Mouse (Mus musculus): ENCODE results near the gene Ephx4.
A peak's percentile ranks its signal among the peaks of the same experiment; 100 is the strongest.
"Not testable (repeated sequence)": the region's sequence is repeated elsewhere in the genome, so short reads cannot be mapped to it uniquely, and the experiment has no call there.

The Ephx4 gene

DNA sequence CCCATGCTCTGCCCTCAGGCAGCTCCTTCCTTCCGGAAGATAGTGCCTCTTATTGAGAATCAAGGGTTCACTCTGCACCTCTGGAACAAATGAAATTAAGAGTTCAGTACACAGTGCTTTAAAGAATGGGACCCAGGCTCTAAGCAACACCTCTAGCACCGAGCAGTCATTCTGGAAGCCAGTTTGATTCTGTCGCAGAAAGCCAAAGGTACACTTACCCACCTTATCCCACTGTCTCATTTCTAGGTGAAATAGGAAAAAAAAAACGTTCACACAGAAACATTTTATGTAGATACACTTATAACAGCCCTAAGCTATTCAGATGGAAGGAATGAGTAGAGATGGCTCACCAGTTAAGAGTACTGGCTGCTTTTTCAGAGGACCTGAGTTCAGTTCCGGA is at the start of gene Ephx4:
Ephx4 (plus strand) TSS at position 301 of the 400 bp plus-strand sequence.
- no peak for DNase-seq

DNA sequence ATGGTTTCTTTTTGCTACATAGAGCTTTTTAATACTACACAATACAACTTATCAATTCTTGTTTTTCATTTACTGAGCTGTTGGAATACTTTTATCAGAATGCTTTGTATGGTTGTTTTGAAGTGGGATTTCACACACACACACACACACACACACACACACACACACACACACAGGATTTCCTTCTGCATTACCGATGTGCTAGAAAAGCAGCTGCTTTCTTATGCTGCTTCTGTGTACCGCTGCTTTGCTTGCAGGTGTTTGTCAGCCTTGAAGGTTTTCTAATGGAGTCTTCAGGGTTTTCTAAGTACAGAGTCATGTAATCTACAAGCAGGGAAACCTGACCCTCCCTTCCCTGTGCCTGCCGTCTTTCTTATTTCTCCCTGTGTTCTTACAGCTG is 48.6 kb upstream of the Ephx4 start:
- no peak for DNase-seq

DNA sequence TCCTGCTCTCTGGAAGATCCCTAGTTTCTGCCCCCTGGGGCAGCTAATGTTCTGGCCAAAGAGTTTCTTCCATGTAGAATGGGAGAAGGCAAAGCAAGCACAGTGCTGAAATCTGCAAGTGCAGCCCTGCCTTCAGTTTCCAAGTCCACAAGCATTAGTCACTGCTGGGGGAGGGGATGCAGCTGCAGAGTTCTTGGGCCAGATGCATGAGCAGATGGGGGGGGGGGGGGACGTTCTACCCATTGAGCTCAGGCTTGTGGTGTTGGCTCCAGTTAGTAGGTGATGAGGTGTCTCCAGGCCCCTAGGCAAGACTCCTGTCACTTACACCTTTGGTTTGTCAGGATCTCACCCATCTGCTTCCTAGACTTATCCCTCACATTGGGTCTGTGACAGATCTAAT is 46.7 kb upstream of the Ephx4 start:
- no peak for DNase-seq

- no peak for DNase-seq
Measured at GRCm38 (mm10) chr5:107357723-107358122, 44.8 kb upstream of the Ephx4 start.

GRCm38 (mm10) chr5:107359395-107360053 is 43.0 kb upstream of the Ephx4 start:
- DNase-seq: peak; percentile 93

DNA sequence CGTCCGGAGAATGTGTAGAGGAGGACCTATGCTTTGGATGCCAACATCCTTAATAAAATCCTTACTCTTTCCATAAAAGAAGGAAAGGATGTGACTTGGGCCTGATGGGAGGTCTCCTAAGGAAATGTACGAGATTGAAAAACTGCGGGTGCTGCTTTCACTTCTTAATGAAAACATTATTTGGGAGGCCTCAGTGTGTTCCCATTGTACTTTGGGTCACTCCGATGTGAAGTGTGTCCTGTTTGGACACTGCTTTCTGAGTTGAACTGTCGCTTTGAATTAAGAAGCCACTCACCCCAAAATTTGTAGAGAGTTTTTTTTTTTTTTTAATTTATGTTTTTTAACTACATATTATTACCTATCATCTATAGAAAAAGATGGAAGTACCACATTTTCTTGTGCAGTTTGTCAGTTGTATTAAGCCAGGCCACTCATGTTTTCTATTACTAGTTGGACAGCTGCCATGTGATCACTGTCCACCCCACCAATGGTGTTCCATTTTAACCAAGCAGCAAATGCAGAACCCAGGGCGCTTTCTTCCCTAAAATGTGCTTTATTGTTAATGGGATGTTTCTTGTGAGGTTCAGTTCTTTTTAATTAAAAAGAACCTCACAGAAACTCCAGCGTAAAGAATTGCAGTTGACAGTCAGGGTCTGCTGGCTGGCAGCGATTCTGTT is 42.3 kb upstream of the Ephx4 start:
- DNase-seq: peak; percentile 50

DNA sequence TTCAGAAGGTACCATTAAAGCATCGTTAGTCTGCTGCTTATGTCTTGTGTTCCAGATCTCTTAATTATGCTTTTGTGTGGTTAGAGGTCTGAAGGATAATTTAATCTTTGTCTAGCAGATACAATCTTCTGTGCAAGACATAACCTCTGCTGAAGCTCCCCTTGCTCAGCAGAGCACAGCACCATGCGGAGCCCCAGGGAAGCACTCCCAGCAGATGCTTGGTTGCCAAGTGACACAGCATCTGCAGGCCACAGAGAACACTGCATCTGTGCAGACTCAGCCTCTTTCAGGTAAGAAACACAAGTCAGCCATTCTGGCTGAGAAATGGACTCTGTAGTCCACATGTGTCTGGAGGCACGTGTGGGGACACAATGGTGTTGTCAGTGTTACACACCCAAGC is 32.5 kb upstream of the Ephx4 start:
- DNase-seq: peak; percentile 33

DNA sequence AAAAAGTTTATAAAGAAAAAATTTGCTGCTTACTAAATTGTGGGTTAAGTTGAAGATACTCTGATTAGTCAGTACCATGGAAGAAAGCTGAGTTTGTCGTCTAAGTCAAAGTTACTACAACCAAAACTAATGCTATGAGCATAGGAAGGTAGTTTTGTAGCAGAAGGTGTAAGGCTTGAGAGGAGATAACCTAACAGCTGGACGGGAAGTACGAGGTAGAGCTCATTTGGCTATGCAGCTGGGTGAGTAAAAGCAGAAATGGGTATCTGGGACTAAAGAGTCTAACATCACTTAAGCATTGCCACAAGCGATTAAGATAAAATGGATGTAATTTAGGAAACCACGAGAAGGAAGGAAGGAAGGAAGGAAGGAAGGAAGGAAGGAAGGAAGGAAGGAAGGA is 31.2 kb upstream of the Ephx4 start:
- no peak for DNase-seq

GRCm38 (mm10) chr5:107373256-107373655 is 29.3 kb upstream of the Ephx4 start:
- no peak for DNase-seq

DNA sequence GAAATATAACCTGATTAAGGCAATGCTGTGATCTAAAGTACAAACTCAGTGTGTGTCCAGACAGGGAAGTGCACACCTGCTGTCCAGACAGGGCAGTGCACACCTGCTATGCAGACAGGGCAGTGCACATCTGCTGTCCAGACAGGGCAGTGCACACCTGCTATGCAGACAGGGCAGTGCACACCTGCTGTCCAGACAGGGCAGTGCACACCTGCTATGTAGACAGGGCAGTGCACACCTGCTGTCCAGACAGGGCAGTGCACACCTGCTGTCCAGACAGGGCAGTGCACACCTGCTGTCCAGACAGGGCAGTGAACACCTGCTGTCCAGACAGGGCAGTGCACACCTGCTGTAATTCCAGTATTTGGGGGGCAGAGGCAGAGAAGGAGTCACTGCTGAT is 16.1 kb upstream of the Ephx4 start:
- not testable (repeated sequence) for DNase-seq

DNA sequence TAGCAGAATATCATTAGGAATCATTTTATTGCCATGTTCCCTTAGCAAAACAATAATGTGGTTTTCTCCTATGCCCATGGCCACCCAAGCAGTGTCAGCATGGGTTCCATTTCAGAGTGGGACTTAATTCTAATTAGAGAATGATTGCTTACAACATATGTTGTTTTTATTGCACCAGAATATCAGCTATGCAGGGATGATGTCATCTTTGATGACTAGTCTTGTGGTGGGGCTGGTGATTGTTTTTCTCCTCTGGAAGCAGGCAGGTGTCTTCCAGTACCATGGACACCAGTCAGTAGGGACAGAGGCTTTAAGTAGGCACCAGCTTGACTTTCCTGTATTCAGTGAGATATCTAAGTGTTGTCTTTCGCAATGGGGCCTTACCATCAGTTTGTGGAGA is 14.7 kb upstream of the Ephx4 start:
- DNase-seq: no peak

DNA sequence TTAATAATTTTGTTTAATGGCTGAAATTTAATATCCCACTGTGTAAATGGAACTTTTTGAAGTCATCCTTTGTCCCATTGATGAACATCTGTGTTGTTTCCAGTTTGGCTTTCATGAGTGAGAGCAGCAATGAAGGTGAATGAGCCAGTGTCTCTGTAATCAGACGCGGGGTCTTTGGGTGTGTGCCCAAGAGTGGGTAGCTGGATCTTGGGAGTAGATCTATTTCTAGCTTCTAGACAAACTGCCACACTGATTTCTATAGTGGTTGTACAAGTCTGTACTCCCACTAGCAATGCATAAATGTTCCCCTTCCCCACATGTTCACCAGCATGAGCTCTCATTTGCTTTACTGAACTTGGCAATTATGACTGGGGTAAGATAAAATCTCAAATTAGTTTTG is 13.2 kb upstream of the Ephx4 start:
- DNase-seq: no peak

GRCm38 (mm10) chr5:107394437-107394836 is 8.1 kb upstream of the Ephx4 start:
- no peak for DNase-seq

- DNase-seq: peak; percentile 60
Measured at GRCm38 (mm10) chr5:107403011-107403946, 743 bp downstream of the Ephx4 start.

DNA sequence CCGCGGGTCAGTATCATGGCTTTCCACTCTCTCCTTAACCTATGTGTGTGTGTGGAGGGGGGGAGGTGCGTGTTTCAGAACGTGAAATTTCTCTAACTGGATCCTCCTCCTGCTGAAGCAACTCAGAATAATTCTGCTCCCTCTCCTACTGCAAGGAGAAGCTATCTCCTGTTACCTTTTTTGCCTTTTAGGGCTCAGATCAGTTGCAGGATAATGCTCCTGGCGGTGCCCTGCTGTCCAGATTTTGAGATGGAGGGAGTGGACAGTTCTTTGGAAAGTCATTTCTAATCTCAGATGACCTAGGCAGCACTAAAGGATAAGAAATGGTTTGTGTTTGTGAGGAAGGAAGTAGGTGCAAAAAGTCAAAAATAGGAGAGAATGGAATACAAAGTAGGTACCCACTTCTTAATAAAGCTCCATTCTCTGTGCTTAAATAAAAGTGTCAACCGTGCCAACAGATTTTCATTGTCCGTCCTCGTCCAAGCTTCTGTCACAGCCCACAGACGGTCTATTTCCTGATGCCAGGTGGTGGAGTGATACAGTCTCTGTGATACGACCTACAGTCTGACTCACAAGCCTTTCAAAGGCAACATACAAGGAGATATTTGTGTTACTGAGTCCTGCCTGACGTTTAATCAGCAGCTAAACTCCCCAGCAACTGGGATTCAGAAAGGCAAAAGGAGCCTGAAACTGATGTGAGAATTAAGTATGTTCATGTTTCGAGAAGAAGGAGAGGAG is 1.6 kb downstream of the Ephx4 start:
- no peak for DNase-seq

- no peak for DNase-seq
Measured at GRCm38 (mm10) chr5:107405361-107405760, 2.8 kb downstream of the Ephx4 start.

- no peak for DNase-seq
Measured at GRCm38 (mm10) chr5:107410305-107410704, 7.8 kb downstream of the Ephx4 start.

DNA sequence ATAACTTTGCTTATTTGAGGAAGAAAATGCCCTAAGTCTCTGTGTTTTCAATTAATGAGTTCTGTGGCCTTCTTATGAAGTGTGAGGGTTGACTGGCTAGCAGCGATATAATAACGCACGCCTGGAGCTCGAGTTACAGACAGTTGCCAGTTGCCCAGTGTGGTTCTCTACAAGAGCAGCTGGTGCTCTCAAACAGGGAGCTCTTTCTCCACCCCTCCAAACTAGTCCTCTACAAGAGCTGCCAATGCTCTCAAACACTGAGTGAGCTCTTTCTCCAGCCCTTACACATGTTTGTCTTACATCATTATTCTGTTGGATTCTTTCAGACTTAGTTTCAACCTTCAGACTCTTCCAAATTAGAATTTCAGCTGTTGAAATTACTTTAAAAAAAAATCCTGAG is 8.8 kb downstream of the Ephx4 start:
- DNase-seq: no peak

GRCm38 (mm10) chr5:107412285-107412684 is 9.7 kb downstream of the Ephx4 start:
- DNase-seq: no peak

DNA sequence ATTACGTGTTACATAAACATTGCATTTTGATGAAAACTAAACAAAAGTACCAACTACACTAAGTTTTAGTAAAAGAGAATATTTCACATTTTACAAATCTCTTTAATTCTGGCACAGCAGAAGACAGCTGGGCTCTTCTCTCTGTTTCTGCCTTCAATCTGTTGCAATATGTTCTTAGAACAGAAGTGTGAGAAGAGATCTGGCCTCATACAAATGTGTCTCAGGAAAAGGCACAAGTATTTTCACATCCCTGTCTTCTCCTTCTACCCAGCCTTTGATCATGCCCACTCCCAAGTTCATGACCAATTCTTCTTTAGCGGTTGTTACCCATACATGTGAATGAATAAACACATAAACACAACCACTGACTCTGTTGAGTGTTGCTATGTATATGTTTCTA is 12.6 kb downstream of the Ephx4 start:
- DNase-seq: no peak

- no peak for DNase-seq
Measured at GRCm38 (mm10) chr5:107421676-107422075, 19.1 kb downstream of the Ephx4 start.

DNA sequence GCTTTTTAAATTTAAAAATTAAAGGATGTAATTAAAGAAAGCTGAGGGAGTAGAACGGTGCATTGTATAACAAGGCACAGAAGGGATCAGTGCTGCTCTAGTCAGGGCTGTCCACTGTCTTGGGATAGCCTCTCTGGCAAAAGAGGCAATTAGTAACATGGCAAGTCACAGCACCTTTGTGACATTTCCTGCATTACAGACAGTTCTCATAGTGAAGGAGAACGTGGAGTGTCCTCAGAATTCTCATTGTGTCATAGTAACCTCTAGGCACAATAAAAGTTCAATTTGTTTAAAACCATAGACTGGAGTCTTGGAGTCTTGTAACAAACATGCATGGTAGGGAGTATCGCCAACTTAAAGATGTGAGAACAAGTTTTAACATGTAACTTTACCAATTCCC is 28.7 kb downstream of the Ephx4 start, which contains the start of gene Lpcat2b:
Lpcat2b (plus strand) TSS at position 301 of the 400 bp plus-strand sequence.
- DNase-seq: no peak

DNA sequence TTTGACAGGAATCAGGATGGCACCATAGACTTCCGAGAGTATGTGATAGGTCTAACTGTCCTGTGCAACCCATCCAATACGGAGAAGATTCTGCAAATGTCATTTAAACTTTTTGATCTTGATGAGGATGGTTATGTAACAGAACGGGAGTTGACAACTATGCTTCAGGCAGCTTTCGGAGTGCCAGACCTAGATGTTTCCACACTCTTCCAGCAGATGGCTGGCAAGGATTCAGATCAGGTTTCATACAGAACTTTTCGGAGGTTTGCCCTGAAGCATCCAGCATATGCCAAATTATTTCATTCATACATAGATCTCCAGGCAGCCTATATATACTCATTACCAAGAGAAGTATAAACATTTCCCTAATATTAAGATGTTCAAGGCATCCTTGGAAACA is 31.5 kb downstream of the Ephx4 start:
- DNase-seq: no peak

All from retina, postnatal 1 day (tissue).